ENCODE assay signal across 8 mouse cellular contexts in the genomic region with DNA sequence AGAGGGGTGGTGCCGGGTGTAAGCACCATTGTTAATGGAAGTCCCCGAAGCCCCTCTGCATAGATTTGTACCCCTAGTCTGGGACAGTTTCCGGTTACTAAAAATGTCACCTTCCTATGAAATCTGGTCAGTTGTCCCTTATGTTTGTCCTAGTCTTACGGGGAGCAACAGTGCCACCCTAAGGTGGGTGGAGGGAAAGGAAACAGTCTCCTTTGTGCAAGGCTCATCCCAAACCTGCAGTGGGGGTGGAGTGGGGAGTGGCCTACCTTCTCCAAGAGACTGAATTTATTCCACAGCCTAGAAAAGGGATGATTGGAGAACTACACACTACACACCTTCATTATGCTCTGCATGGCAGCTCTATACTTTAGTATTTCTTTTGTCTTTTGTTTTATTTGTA. TPM values are rescaled to one million over a fixed set of nuclear protein-coding genes. Genes with fewer than 3 reads are reported as not detected.
A peak's percentile ranks its signal among the peaks of the same experiment; 100 is the strongest.
DNase-seq lines count a peak whose midpoint lies in the region; ATAC-seq and TF ChIP-seq lines count a peak whose summit lies in the region.

No protein-coding gene starts in this region.

- no peaks in the 10 kb centered on the region for H3K9me3 ChIP-seq in heart, embryonic 11.5 days (replicated peaks; ENCODE audit: control insufficient read depth, low read length)

- peak; percentile 77 for TF ChIP-seq CTCF in heart, adult 2 months (IDR thresholded peaks at IDR 0.05)
- peak; percentile 41; the same call in 1 of the 2 replicates for TF ChIP-seq CTCF in embryonic fibroblast, embryonic 13.5 days (IDR thresholded peaks at IDR 0.05; ENCODE audit: borderline replicate concordance, insufficient read depth, low read length)

- H3K4me3 ChIP-seq in heart, adult 2 months = no peak overlapping the region
- no peak overlapping the region for H3K4me3 ChIP-seq in heart, embryonic 11.5 days (ENCODE audit: low read depth, low read length)
- no peak overlapping the region for H3K4me3 ChIP-seq in embryonic fibroblast, embryonic 13.5 days (ENCODE audit: insufficient read depth, low read length)

- no peaks in the 10 kb centered on the region for H3K27me3 ChIP-seq in heart, adult 2 months (ENCODE audit: control insufficient read depth, insufficient read depth, low read length)
- H3K27me3 ChIP-seq in heart, embryonic 11.5 days (ENCODE audit: control insufficient read depth, insufficient read depth, low read length) = peaks cover 4% of the 10 kb centered on the region; the same call in 1 of the 2 replicates

- peak; percentile 42 to 49 for DNase-seq in heart, adult 2 months
- peak; percentile 29 for DNase-seq in CD4-positive helper T cell, adult 2 months (ENCODE audit: low read depth, low spot score)
- DNase-seq in adrenal gland, postnatal 14 days = peak; percentile 69
- peak; percentile 33 to 73 for DNase-seq in kidney, postnatal 36 days
- no peak for DNase-seq in spleen, adult 12 weeks (ENCODE audit: low spot score)

- H3K9ac ChIP-seq in heart, adult 2 months (ENCODE audit: low read depth, low read length) = no peak overlapping the region
- no peak overlapping the region for H3K9ac ChIP-seq in heart, embryonic 11.5 days (ENCODE audit: low read depth, low read length)

- no peaks in the 10 kb centered on the region for H3K79me2 ChIP-seq in heart, adult 2 months (replicated peaks; ENCODE audit: control insufficient read depth, insufficient read depth, low read length)

- H3K4me1 ChIP-seq in heart, adult 2 months (ENCODE audit: control insufficient read depth, insufficient read depth, low read length) = no peaks in the 10 kb centered on the region; the same call in 1 of the 2 replicates
- H3K4me1 ChIP-seq in heart, embryonic 11.5 days (ENCODE audit: control insufficient read depth, insufficient read depth, low read length) = 0 out of 2 replicates have a peak, but pooled peaks cover 2% of the 10 kb centered on the region
- H3K4me1 ChIP-seq in embryonic fibroblast, embryonic 13.5 days (ENCODE audit: control insufficient read depth, insufficient read depth, low read length) = no peaks in the 10 kb centered on the region

- TF ChIP-seq EP300 in heart, adult 2 months (IDR thresholded peaks at IDR 0.05; ENCODE audit: insufficient read depth, low read depth, low read length) = 0 out of 2 replicates have a peak, but pooled peaks have one; percentile 13

- no peak for ATAC-seq in heart, embryonic 11.5 days (replicated peaks; ENCODE audit: insufficient number of reproducible peaks, low FRiP score, low TSS enrichment)
- ATAC-seq in megakaryocyte-erythroid progenitor cell, adult 5-6 weeks (replicated peaks; ENCODE audit: low FRiP score, low TSS enrichment, poor library complexity, severe bottlenecking) = peak; percentile 73

- H3K27ac ChIP-seq in heart, adult 2 months = no peak overlapping the region
- no peak overlapping the region for H3K27ac ChIP-seq in heart, embryonic 11.5 days (ENCODE audit: low read depth, low read length)
- H3K27ac ChIP-seq in embryonic fibroblast, embryonic 13.5 days (ENCODE audit: insufficient read depth, low read length) = no peak overlapping the region

- H3K36me3 ChIP-seq in heart, adult 2 months (ENCODE audit: control insufficient read depth, insufficient read depth, low read length) = no peaks in the 10 kb centered on the region
- no peaks in the 10 kb centered on the region for H3K36me3 ChIP-seq in heart, embryonic 11.5 days (ENCODE audit: control insufficient read depth, insufficient read depth, low read length)

- H3K4me2 ChIP-seq in heart, embryonic 11.5 days = no peak overlapping the region

- intact Hi-C loops in heart, adult 2 months (cut with DNase I) = loop anchor here (1.0 to 10.0 kb wide), 2 partner anchors 80 to 152 kb away; no protein-coding TSS in a partner anchor

- 49% methylated on average over 4 of the region's 4 CpGs for WGBS in heart, adult 2 months
- WGBS in heart, embryonic 11.5 days (ENCODE audit: insufficient replicate concordance) = 52% methylated on average over 4 of the region's 4 CpGs

- no peak for TF ChIP-seq POLR2A in heart, adult 2 months (IDR thresholded peaks at IDR 0.05; ENCODE audit: insufficient read depth, low read depth, low read length)
- TF ChIP-seq POLR2A in embryonic fibroblast, embryonic 13.5 days (IDR thresholded peaks at IDR 0.05; ENCODE audit: low read depth, low read length) = no peak

RNA-seq across cellular contexts. Expression of a gene that starts 55.3 kb away (rescaled TPM):
- total RNA-seq in heart, adult 2 months (2021) = 10 to 100 TPM; 15.7 to 17.6 TPM
- polyA plus RNA-seq in heart, adult 2 months (2012; rRNA removed) = 14.5 and 15.5 TPM in 2 replicates
- polyA plus RNA-seq in heart, embryonic 11.5 days (2014; fragmentation: Nextera tagmentation; extraction: Ambion mirVana) = 5.6 and 6.3 TPM in 2 replicates
- 24.1 and 24.5 TPM in 2 replicates for total RNA-seq in adrenal gland, postnatal 14 days (2021)
- 17.4 and 20.7 TPM in 2 replicates for polyA plus RNA-seq in embryonic fibroblast, embryonic 13.5 days (2011; ENCODE audit: insufficient read length, low read depth, missing spikeins)
- total RNA-seq in megakaryocyte-erythroid progenitor cell, adult 5-6 weeks (2014; fragmentation: Nextera tagmentation) = 38.8 and 63.3 TPM in 2 replicates
- total RNA-seq in megakaryocyte-erythroid progenitor cell, adult 5-6 weeks (2017) = 9.1 and 17.6 TPM in 2 replicates
